Mouse (Mus musculus) neural tube, embryonic 14.5 days (tissue): ENCODE measurements around the gene Peli3. TPM values are rescaled to one million over a fixed set of nuclear protein-coding genes. Genes with fewer than 3 reads are reported as not detected.

Experiments
- ATAC-seq: fragments of 200-750 bp; cut with Nextera tagmentation; 2 replicates; pipeline ENCODE4 v1.8.0; 2017; ENCODE audit warnings: low read depth, mild to moderate bottlenecking, moderate TSS enrichment, moderate library complexity
- H3K27ac ChIP-seq: fragments of 300-500 bp; sonication (generic); 2 replicates; pipeline ENCODE4 v1.5.1; 2014; ENCODE audit warnings: low read depth, mild to moderate bottlenecking, control low read depth, low read length, moderate library complexity, mixed read lengths
- H3K27me3 ChIP-seq: fragments of 300-500 bp; sonication (generic); 2 replicates; pipeline ENCODE4 v1.6.1; 2014; ENCODE audit warnings: low read length; ENCODE audit not compliant: control insufficient read depth, insufficient read depth
- H3K36me3 ChIP-seq: fragments of 300-500 bp; sonication (generic); 2 replicates; pipeline ENCODE4 v1.6.1; 2014; ENCODE audit warnings: low read length, mixed read lengths; ENCODE audit not compliant: control insufficient read depth, insufficient read depth
- H3K4me1 ChIP-seq: fragments of 300-500 bp; sonication (generic); 2 replicates; pipeline ENCODE4 v1.6.1; 2014; ENCODE audit warnings: low read length; ENCODE audit not compliant: control insufficient read depth, insufficient read depth
- H3K4me2 ChIP-seq: fragments of 300-500 bp; sonication (generic); 2 replicates; pipeline ENCODE4 v1.6.1; 2014; ENCODE audit warnings: mild to moderate bottlenecking, low read depth, low read length, control low read depth
- H3K4me3 ChIP-seq: fragments of 300-500 bp; sonication (generic); 2 replicates; pipeline ENCODE4 v1.5.1; 2014; ENCODE audit warnings: low read depth, low read length, control low read depth, mixed read lengths
- H3K9ac ChIP-seq: fragments of 300-500 bp; sonication (generic); replicated peaks from 2 replicates; pipeline ENCODE4 v1.6.1; 2014; ENCODE audit warnings: low read depth, mild to moderate bottlenecking, control low read depth, low read length, mixed read lengths
- H3K9me3 ChIP-seq: fragments of 300-500 bp; sonication (generic); 2 replicates; pipeline ENCODE4 v1.6.1; 2016; ENCODE audit warnings: low read length; ENCODE audit not compliant: control insufficient read depth
- WGBS: fragments of 180-500 bp; shearing (Covaris S2); extraction: QIAGEN DNeasy Blood & Tissue Kit; methylation state at CpG from one replicate; pipeline ENCODE4 v1.1.7; 2014; 5-methylcytosine and 5-hydroxymethylcytosine counted together
- polyA plus RNA-seq: library from polyadenylated mRNA; unstranded; fragments of >200 nt; fragmentation: Nextera tagmentation; extraction: Ambion mirVana; gene quantifications from 2 replicates; pipeline ENCODE4 v1.2.1, GENCODE M21; 2014

Gene Peli3
- polyA plus RNA-seq, result 10.4 and 16.5 TPM in 2 replicates

DNA sequence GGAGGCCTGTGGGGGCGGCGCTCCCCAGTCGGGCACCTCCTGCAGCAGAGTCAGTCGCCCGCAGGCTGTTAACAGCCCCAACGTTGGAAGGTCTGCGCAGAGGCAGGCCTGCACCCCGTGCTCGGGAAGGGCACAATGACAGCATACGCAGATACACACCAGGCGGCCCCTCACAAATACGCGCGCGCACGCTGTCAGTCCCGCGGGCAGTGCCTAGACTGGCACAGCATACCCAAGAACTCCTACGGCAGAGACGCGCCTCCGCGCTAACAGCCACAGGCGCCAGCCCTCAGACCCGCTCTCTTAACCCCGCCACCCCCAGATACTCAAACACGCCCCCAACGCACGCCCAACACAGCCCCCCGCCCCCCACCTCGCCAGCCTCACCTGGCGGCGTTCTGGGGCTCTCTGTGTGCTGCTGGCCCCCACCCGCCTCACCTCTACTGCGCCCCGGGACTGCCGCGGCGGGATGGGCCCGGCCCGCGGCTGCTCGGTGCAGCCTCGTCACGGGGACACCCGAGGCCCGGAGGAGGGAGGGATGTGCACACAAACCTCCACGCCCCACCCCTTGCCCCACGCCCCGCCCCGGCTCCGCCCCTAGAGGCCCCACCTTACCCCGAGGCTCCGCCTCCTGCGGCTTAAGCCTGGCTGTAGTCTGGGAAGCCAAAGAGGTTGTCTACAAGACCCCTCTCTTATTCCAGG lies at the start of gene Peli3:
TSS of gene Peli3 (minus strand) at position 577 of the 702 bp plus-strand sequence.
- Histone ChIP-seq H3K4me3 (peak within 1 kb of the TSS; percentile 73), H3K4me1 (peaks cover 9% of the 10 kb centered on the region; the same call in 1 of the 2 replicates), H3K9me3 (no peaks in the 10 kb centered on the region), H3K27ac (peak within 1 kb of the TSS; percentile 76), H3K36me3 (no peaks in the 10 kb centered on the region), H3K27me3 (peaks cover 3% of the 10 kb centered on the region; the same call in 1 of the 2 replicates), H3K9ac (peak within 1 kb of the TSS; percentile 78), H3K4me2 (peak within 1 kb of the TSS; percentile 86)
- under 1% methylated on average over 50 of the region's 55 CpGs for WGBS
- ATAC-seq, result peak; percentile 95

DNA sequence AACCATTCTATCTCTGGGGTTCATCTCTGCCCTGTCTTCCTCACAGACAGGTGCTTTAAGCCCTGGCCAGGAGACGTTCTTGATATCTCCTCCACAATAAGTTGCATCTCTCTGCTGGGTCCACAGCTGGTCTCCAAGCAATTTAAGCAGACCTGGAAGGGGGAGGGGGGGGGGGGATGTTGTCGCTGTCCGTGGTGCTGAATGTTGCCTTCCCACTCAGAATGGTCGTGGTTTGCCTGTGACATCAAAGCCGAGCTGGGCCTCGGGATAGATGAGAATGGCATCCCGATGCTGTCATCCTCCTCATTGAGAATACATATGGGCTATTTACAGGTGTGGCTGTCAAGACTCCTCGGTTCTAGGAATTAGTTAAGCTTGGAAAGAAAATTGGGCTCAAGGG lies 49.4 kb upstream of the Peli3 start:
- no peak overlapping the region for H3K4me3 ChIP-seq
- peaks cover 14% of the 10 kb centered on the region for H3K27me3 ChIP-seq
- H3K36me3 ChIP-seq, result no peaks in the 10 kb centered on the region
- no peak for ATAC-seq
- peaks cover 18% of the 10 kb centered on the region for H3K4me1 ChIP-seq
- no peak overlapping the region for H3K9ac ChIP-seq
- H3K9me3 ChIP-seq, result no peaks in the 10 kb centered on the region
- WGBS, result 16% methylated on average over 8 of the region's 8 CpGs
- H3K27ac ChIP-seq, result no peak overlapping the region
- no peak overlapping the region for H3K4me2 ChIP-seq

DNA sequence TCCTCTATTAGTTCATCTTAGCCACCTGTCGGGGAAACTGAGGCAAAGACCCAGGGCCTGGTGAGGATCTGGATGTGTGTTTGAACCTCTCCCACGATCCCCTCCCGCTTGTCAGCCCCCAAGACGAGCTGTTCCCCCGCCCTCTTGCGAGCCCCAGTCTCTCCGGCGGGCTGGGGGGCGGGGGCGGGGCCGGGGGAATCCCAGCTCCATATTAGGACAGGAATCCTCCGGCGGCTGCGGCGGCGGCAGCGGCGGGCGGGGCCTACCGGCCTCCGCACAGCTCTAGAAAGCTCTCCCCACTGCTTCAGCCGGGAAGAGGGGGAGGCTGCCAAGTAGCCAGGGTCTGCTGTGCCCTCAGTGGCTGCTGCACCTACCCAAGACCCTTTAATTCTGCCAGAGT lies 47.8 kb upstream of the Peli3 start:
- Histone ChIP-seq H3K4me1 (peaks cover 17% of the 10 kb centered on the region), H3K9me3 (no peaks in the 10 kb centered on the region), H3K9ac (0 out of 2 replicates have a peak overlapping the region, but pooled peaks have one; percentile 34), H3K27ac (no peak overlapping the region), H3K36me3 (no peaks in the 10 kb centered on the region), H3K27me3 (peaks cover 29% of the 10 kb centered on the region), H3K4me3 (peak overlapping the region; percentile 46), H3K4me2 (peak overlapping the region; percentile 71)
- ATAC-seq, result no peak; the same call in 1 of the 2 replicates
- WGBS, result under 1% methylated on average over 21 of the region's 22 CpGs

DNA sequence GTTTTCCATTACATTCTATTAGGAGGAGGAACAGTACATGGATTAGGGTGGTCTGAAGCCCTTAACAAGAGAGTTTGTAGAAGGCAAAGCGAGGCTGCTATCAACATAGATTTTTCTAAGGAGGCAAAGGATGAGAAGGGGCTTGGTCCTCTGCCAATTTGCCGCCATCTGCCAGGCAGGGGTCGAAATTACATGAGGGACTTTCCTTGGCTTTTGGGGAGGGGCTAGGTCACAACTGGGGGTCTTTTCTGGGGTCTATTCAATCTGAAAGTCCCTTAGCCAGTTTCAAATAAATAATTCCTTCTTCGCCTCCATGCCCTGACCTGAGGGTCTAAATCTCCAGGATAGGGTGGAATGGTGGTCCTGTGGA lies 47.3 kb upstream of the Peli3 start, which contains the start of gene Npas4:
TSS of gene Npas4 (minus strand) at position 61 of the 370 bp plus-strand sequence.
- peak within 1 kb of the TSS; percentile 46 for H3K4me3 ChIP-seq
- WGBS, result 18% methylated on average over 4 of the region's 4 CpGs
- H3K9me3 ChIP-seq, result no peaks in the 10 kb centered on the region
- H3K4me1 ChIP-seq, result peaks cover 17% of the 10 kb centered on the region
- H3K9ac ChIP-seq, result peak within 1 kb of the TSS; percentile 62
- ATAC-seq, result 0 out of 2 replicates have a peak, but pooled peaks have one; percentile 10
- H3K36me3 ChIP-seq, result no peaks in the 10 kb centered on the region
- H3K4me2 ChIP-seq, result peak within 1 kb of the TSS; percentile 71
- H3K27me3 ChIP-seq, result peaks cover 33% of the 10 kb centered on the region
- peak within 1 kb of the TSS; percentile 67 for H3K27ac ChIP-seq

DNA sequence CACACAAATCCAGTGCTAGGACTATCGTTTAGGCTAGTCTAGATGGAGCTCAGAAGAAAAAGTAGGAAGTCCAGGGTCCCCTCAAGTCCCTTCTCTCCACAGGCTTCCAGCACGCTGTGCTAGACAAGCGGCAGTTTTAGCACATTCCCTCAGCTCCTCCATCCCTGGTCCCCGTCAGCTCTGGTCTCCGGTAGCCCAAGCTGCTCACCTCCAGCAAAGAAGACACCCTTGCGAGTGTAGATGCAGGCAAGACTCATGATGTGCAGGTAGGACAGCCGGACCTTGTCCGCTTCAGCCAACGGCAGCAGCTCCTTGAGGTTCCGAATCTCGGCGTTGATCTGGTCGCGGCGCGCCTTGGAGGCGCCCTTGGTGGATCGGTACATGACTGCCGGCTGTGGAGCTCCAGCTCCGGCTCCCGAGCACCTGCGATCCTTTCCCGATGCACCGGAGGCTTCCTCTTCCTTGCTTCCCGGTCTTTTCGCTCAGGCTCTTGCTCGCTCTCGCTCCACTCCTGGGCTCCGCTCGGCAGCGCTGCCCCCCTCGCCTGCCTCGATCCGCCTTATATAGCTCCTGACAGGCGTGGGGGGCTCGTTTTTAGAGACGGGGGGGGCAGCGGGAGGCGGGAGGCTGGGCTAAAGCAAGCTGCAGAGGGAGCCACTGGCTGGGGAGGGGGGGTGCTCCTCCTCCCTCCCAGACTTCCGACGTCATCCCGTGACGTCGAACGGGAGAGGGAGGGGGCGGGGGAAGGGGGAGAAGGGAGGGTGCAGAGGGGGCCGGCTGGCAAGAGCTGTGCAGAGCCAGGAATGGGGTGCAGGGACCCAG lies 46.7 kb upstream of the Peli3 start:
- Histone ChIP-seq H3K9me3 (no peaks in the 10 kb centered on the region), H3K9ac (peak overlapping the region; percentile 62), H3K4me2 (peak overlapping the region; percentile 71), H3K27me3 (peaks cover 38% of the 10 kb centered on the region), H3K27ac (peak overlapping the region; percentile 67), H3K4me3 (peak overlapping the region; percentile 46), H3K4me1 (peaks cover 16% of the 10 kb centered on the region), H3K36me3 (no peaks in the 10 kb centered on the region)
- peak; percentile 75 for ATAC-seq
- WGBS, result 14% methylated on average over 47 of the region's 47 CpGs

DNA sequence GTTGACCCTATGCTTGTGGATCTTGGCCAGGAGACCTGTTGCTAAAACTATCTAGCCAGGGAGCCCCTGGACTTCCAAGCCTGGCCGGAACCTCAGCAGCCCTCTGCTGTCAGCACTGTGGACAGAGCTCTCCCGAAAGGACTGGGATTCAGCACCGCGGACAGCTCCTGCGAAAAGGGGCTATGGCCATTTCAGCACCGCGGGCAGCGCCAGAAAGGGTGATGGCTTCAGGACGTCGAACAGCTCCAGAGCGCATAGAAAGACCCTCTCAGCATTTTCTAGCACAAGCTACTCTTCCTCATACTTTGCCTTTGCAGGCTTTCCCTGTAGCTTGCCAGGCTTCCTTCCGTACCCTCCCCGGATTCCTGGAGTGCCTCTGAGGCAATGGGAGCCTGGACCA lies 46.1 kb upstream of the Peli3 start:
- Histone ChIP-seq H3K9ac (peak overlapping the region; percentile 62), H3K27ac (no peak overlapping the region; the same call in 1 of the 2 replicates), H3K27me3 (peaks cover 38% of the 10 kb centered on the region), H3K36me3 (no peaks in the 10 kb centered on the region), H3K9me3 (no peaks in the 10 kb centered on the region), H3K4me1 (peaks cover 14% of the 10 kb centered on the region), H3K4me2 (peak overlapping the region; percentile 71), H3K4me3 (peak overlapping the region; percentile 46)
- no peak for ATAC-seq
- 3% methylated on average over 13 of the region's 13 CpGs for WGBS

DNA sequence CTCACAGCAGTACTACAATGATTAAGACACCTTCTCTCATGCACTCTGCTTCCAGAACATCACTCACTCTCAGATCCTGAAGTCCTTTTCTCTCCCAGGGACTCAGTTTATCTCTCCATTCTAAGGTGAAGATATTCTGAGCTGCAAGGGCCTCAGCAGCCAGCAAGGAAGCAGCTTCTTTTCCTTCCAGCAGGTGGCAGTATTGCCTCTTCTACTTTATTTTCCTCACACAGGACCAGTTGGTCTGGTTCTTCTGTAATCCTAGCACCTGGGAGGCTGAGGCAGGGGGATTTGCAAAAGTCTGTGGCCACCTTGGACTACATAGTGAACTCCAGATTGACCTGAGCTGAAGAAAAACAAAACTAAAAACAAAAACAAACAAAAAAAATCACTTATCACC lies 38.8 kb upstream of the Peli3 start:
- Histone ChIP-seq H3K27ac (no peak overlapping the region), H3K27me3 (peaks cover 31% of the 10 kb centered on the region), H3K9ac (no peak overlapping the region), H3K4me1 (no peaks in the 10 kb centered on the region), H3K9me3 (no peaks in the 10 kb centered on the region), H3K4me3 (no peak overlapping the region), H3K36me3 (no peaks in the 10 kb centered on the region), H3K4me2 (no peak overlapping the region)
- ATAC-seq, result no peak

DNA sequence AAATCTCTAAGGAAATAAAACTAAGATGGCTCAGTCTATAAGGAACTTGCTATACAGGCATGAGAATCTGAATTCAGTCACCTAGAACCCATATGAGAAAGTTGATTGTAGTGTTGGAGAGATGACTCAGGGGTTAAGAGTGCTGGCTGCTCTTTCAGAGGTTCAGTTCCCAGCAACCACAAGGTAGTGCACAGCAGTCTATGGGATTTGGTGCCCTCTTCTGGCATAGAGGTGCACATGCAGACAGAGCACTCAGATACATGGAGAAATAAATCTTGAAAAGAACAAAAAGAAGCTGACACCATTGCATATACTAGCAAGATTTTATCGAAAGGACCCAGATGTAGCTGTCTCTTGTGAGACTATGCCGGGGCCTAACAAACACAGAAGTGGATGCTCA lies 25.3 kb upstream of the Peli3 start:
- H3K4me2 ChIP-seq, result no peak overlapping the region
- H3K27ac ChIP-seq, result no peak overlapping the region
- no peaks in the 10 kb centered on the region for H3K9me3 ChIP-seq
- ATAC-seq, result no peak
- H3K9ac ChIP-seq, result no peak overlapping the region
- peaks cover 1% of the 10 kb centered on the region; the same call in 1 of the 2 replicates for H3K4me1 ChIP-seq
- no peaks in the 10 kb centered on the region for H3K27me3 ChIP-seq
- WGBS, result 85% methylated on average over 2 of the region's 2 CpGs
- peaks cover 19% of the 10 kb centered on the region; the same call in 1 of the 2 replicates for H3K36me3 ChIP-seq
- H3K4me3 ChIP-seq, result no peak overlapping the region
